Mouse (Mus musculus): ENCODE measurements at regions not wholly inside any gene's neighbourhood (a gene's known extent, or its start where the extent isn't known, plus 50 kb on each side); places are given as distances from the start of the nearest gene placed in this dataset.

- no peak for DNase-seq (ENCODE audit: low spot score in 2 of 2)
Observed at GRCm38 (mm10) chr16:30652692-30653091, 53.2 kb downstream of the Fam43a start.

- no peak for DNase-seq (ENCODE audit: low spot score in 2 of 2)
Observed at GRCm38 (mm10) chr16:30653806-30654205, 54.3 kb downstream of the Fam43a start.

- no peak for DNase-seq (ENCODE audit: low spot score in 2 of 2)
Observed at GRCm38 (mm10) chr16:30654226-30654625, 54.7 kb downstream of the Fam43a start.

GRCm38 (mm10) chr16:30655798-30656221 lies 56.3 kb downstream of the Fam43a start:
- DNase-seq (ENCODE audit: low spot score in 2 of 2), result no peak

- DNase-seq (ENCODE audit: low spot score in 2 of 2), result no peak
Observed at GRCm38 (mm10) chr16:30656881-30657280, 57.4 kb downstream of the Fam43a start.

- DNase-seq (ENCODE audit: low spot score in 2 of 2), result no peak
Observed at GRCm38 (mm10) chr16:30658921-30659320, 59.4 kb downstream of the Fam43a start.

GRCm38 (mm10) chr16:30661086-30661977 lies 61.8 kb downstream of the Fam43a start:
- DNase-seq (ENCODE audit: low spot score in 2 of 2), result no peak

- no peak for DNase-seq (ENCODE audit: low spot score in 2 of 2)
Observed at GRCm38 (mm10) chr16:30663055-30663454, 63.5 kb downstream of the Fam43a start.

GRCm38 (mm10) chr16:30663971-30664370 lies 64.4 kb downstream of the Fam43a start:
- no peak for DNase-seq (ENCODE audit: low spot score in 2 of 2)

GRCm38 (mm10) chr16:30664433-30664832 lies 64.9 kb downstream of the Fam43a start:
- no peak for DNase-seq (ENCODE audit: low spot score in 2 of 2)

GRCm38 (mm10) chr16:30665881-30666280 lies 66.4 kb downstream of the Fam43a start:
- no peak for DNase-seq (ENCODE audit: low spot score in 2 of 2)

GRCm38 (mm10) chr16:30669883-30670282 lies 70.4 kb downstream of the Fam43a start:
- DNase-seq (ENCODE audit: low spot score in 2 of 2), result no peak

GRCm38 (mm10) chr16:30671584-30671983 lies 72.1 kb downstream of the Fam43a start:
- DNase-seq (ENCODE audit: low spot score in 2 of 2), result no peak

GRCm38 (mm10) chr16:30672776-30673550 lies 73.4 kb downstream of the Fam43a start:
- DNase-seq (ENCODE audit: low spot score in 2 of 2), result no peak

GRCm38 (mm10) chr16:30673662-30674061 lies 74.1 kb downstream of the Fam43a start:
- no peak for DNase-seq (ENCODE audit: low spot score in 2 of 2)

- DNase-seq (ENCODE audit: low spot score in 2 of 2), result no peak
Observed at GRCm38 (mm10) chr16:30675829-30676228, 76.3 kb downstream of the Fam43a start.

- no peak for DNase-seq (ENCODE audit: low spot score in 2 of 2)
Observed at GRCm38 (mm10) chr16:30677016-30677415, 77.5 kb downstream of the Fam43a start.

- no peak for DNase-seq (ENCODE audit: low spot score in 2 of 2)
Observed at GRCm38 (mm10) chr16:30677896-30678707, 78.6 kb downstream of the Fam43a start.

GRCm38 (mm10) chr16:30678708-30679492 lies 79.4 kb downstream of the Fam43a start:
- DNase-seq (ENCODE audit: low spot score in 2 of 2), result no peak

- no peak for DNase-seq (ENCODE audit: low spot score in 2 of 2)
Observed at GRCm38 (mm10) chr16:30679493-30679811, 79.9 kb downstream of the Fam43a start.

GRCm38 (mm10) chr16:30681421-30681820 lies 81.9 kb downstream of the Fam43a start:
- no peak for DNase-seq (ENCODE audit: low spot score in 2 of 2)

Data from adrenal gland, postnatal 4 days (tissue).